Mouse (Mus musculus): ENCODE data around the gene Hikeshi. TPM values are rescaled to one million over a fixed set of nuclear protein-coding genes. Genes with fewer than 3 reads are reported as not detected.
A peak's percentile ranks its signal among the peaks of the same experiment; 100 is the strongest.

Gene Hikeshi
- polyA plus RNA-seq, 1 experiment from 2014 or later = 126 TPM

DNA sequence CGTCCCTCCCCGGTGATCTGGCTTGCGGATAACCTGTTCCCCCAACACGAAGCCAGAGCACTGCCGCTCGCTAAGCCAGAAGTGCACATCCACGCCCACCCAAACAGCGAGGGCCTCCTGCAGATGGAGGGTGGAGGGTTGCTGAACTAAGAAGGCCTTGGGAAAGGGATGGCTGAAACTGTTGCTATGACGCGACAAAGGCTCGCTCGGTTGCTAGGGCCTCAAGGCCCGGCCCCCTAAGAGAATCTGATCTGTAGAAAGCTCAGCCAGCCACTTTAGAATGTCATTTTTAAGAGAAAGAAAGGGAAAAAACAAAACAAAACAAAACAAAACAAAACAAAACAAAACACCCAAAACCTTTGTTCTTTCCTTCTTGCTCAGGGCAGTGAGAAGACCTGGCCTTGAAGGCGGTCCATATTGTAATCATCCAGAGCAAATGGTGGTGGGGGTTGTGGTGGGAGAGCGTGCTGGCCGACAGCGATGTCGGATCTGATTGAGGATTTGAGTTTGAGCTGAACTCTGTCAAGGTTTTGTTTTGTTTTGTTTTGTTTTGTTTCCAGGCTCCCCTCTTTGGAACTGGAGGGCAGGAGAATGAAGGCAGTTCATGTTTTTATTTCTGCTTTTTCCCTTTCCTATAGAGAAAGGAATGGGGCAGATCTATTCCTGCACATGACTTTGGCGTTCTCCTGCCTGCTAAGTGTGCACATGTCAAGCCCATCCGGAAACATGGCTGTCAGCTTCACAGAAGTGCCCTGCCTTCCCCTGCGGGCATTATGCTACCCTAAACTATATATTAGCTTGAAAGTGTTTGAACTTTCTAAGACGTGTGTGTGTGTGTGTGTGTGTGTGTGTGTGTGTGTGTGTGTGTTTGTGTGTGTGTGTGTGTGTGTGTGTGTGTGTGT is 37.3 kb downstream of the Hikeshi start, which contains the start of gene Ccdc81:
TSS of gene Ccdc81 (minus strand) at position 188 of the 902 bp plus-strand sequence.
- 24% methylated on average over 22 of the region's 22 CpGs for WGBS
- DNase-seq = peak; percentile 65
- Histone ChIP-seq H3K27me3 (ENCODE audit: insufficient read depth, low read length) (no peaks in the 10 kb centered on the region), H3K27ac (ENCODE audit: low read depth) (no peak within 1 kb of the TSS), H3K9ac (no peak within 1 kb of the TSS), H3K4me1 (ENCODE audit: insufficient read depth) (no peaks in the 10 kb centered on the region), H3K4me2 (peak within 1 kb of the TSS; percentile 54), H3K4me3 (ENCODE audit: low read depth, low read length) (no peak within 1 kb of the TSS), H3K9me3 (ENCODE audit: low read depth, low read length) (no peaks in the 10 kb centered on the region), H3K36me3 (ENCODE audit: insufficient read depth) (no peaks in the 10 kb centered on the region)
- peak; percentile 82 for ATAC-seq (ENCODE audit: insufficient read depth)
- no peak for TF ChIP-seq CTCF (IDR thresholded peaks at IDR 0.05; ENCODE audit: low read depth)

- 75% methylated on average over 8 of the region's 8 CpGs for WGBS
- no peak for ATAC-seq (ENCODE audit: insufficient read depth)
- H3K4me2 ChIP-seq = peak overlapping the region; percentile 54
These were observed 38.0 kb downstream of the Hikeshi start for GRCm38 (mm10) chr7:89903007-89903406.

DNA sequence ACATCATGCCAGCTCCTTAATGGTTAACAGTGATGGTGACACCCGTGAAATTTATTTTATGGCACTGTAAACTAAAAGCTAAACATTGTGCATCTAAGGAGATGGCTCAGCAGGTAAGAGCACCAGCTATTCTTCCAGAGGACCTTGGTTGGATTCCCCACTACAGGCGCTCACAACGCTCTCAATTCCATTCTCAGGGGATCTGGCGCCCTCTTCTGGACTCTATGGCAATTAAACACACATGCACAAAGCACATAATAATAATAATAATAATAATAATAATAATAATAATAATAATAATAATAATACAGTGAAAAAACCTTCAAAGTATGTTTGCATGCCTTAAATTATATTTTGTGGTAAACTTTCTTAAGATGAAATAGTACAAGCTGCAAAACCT is 49.1 kb downstream of the Hikeshi start:
- Histone ChIP-seq H3K9ac (no peak overlapping the region), H3K27ac (ENCODE audit: low read depth) (no peak overlapping the region), H3K9me3 (ENCODE audit: low read depth, low read length) (no peaks in the 10 kb centered on the region), H3K4me1 (ENCODE audit: insufficient read depth) (no peaks in the 10 kb centered on the region), H3K4me3 (ENCODE audit: low read depth, low read length) (no peak overlapping the region), H3K4me2 (no peak overlapping the region), H3K36me3 (ENCODE audit: insufficient read depth) (no peaks in the 10 kb centered on the region), H3K27me3 (ENCODE audit: insufficient read depth, low read length) (no peaks in the 10 kb centered on the region)
- ATAC-seq (ENCODE audit: insufficient read depth) (no peak), DNase-seq (peak; percentile 50)
- TF ChIP-seq CTCF (IDR thresholded peaks at IDR 0.05; ENCODE audit: low read depth) = peak; percentile 16; the same call in 1 of the 2 replicates
- WGBS = 27% methylated on average over 4 of the region's 4 CpGs

More at GRCm38 (mm10) chr7:89903007-89903406, 38.0 kb downstream of the Hikeshi start:
- no peaks in the 10 kb centered on the region for H3K36me3 ChIP-seq (ENCODE audit: insufficient read depth)
- no peak overlapping the region for H3K4me3 ChIP-seq (ENCODE audit: low read depth, low read length)
- no peaks in the 10 kb centered on the region for H3K27me3 ChIP-seq (ENCODE audit: insufficient read depth, low read length)
- H3K27ac ChIP-seq (ENCODE audit: low read depth) = no peak overlapping the region
- no peak for DNase-seq
- H3K9me3 ChIP-seq (ENCODE audit: low read depth, low read length) = no peaks in the 10 kb centered on the region
- no peak overlapping the region for H3K9ac ChIP-seq
- H3K4me1 ChIP-seq (ENCODE audit: insufficient read depth) = no peaks in the 10 kb centered on the region
- no peak for TF ChIP-seq CTCF (IDR thresholded peaks at IDR 0.05; ENCODE audit: low read depth)

DNA sequence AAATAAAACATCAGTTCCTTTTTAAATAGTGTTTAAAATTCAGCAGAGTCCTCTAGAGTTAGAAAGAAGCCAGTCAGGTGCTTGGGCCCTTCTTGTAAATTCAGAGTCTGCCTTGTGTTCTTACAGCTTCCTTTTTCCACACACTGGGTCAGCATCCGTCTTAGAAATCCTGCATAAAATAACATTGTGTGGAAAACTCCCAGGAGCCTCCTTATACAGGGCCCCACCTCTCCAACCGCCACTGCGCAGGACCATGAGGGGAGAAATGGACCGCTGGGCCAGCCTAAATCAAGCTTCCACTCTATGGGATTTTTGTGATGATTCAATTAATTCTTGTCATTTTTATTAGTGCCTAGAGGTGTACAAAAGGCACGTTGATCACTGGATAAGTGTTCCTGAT is 49.6 kb downstream of the Hikeshi start:
- H3K4me3 ChIP-seq (ENCODE audit: low read depth, low read length) = no peak overlapping the region
- H3K4me2 ChIP-seq = no peak overlapping the region
- no peaks in the 10 kb centered on the region for H3K9me3 ChIP-seq (ENCODE audit: low read depth, low read length)
- ATAC-seq (ENCODE audit: insufficient read depth) = no peak
- H3K36me3 ChIP-seq (ENCODE audit: insufficient read depth) = no peaks in the 10 kb centered on the region
- no peaks in the 10 kb centered on the region for H3K4me1 ChIP-seq (ENCODE audit: insufficient read depth)
- H3K27ac ChIP-seq (ENCODE audit: low read depth) = no peak overlapping the region
- WGBS = 78% methylated on average over 5 of the region's 5 CpGs
- no peak for TF ChIP-seq CTCF (IDR thresholded peaks at IDR 0.05; ENCODE audit: low read depth)
- DNase-seq = no peak
- no peaks in the 10 kb centered on the region for H3K27me3 ChIP-seq (ENCODE audit: insufficient read depth, low read length)
- H3K9ac ChIP-seq = no peak overlapping the region

GRCm38 (mm10) chr7:89884551-89884950 is 56.5 kb downstream of the Hikeshi start:
- no peaks in the 10 kb centered on the region for H3K9me3 ChIP-seq (ENCODE audit: low read depth, low read length)
- no peak overlapping the region for H3K4me3 ChIP-seq (ENCODE audit: low read depth, low read length)
- 54% methylated on average over 3 of the region's 3 CpGs for WGBS
- no peak overlapping the region for H3K9ac ChIP-seq
- DNase-seq (no peak), ATAC-seq (ENCODE audit: insufficient read depth) (no peak)
- H3K36me3 ChIP-seq (ENCODE audit: insufficient read depth) = no peaks in the 10 kb centered on the region
- no peak overlapping the region for H3K27ac ChIP-seq (ENCODE audit: low read depth)
- no peak for TF ChIP-seq CTCF (IDR thresholded peaks at IDR 0.05; ENCODE audit: low read depth)
- H3K27me3 ChIP-seq (ENCODE audit: insufficient read depth, low read length) = no peaks in the 10 kb centered on the region
- no peaks in the 10 kb centered on the region for H3K4me1 ChIP-seq (ENCODE audit: insufficient read depth)
- no peak overlapping the region for H3K4me2 ChIP-seq

DNA sequence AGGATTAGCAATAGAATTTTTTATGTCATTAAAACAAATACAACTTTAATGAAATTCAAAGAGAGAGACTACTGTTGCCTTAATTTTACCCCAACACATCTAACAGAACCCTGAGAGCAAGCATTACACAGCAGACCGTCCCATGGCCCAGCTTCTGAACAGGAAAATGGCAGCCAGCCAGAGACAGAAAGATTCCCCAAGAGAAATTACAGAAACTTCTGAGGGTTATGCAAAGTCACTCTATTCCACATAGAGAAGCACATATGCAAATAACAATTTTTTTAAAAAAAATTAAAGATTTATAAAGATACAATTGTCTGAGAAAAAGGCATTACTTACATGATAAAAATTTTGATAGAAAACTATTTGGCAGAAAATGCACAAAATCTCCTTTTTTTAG is 61.3 kb downstream of the Hikeshi start:
- no peak overlapping the region for H3K4me2 ChIP-seq
- no peaks in the 10 kb centered on the region for H3K36me3 ChIP-seq (ENCODE audit: insufficient read depth)
- WGBS = 41% methylated on average over 1 of the region's 1 CpGs
- ATAC-seq (ENCODE audit: insufficient read depth) = no peak
- no peaks in the 10 kb centered on the region for H3K4me1 ChIP-seq (ENCODE audit: insufficient read depth)
- peak; percentile 33 for DNase-seq
- no peaks in the 10 kb centered on the region for H3K27me3 ChIP-seq (ENCODE audit: insufficient read depth, low read length)
- H3K4me3 ChIP-seq (ENCODE audit: low read depth, low read length) = no peak overlapping the region
- H3K9ac ChIP-seq = no peak overlapping the region
- no peaks in the 10 kb centered on the region for H3K9me3 ChIP-seq (ENCODE audit: low read depth, low read length)
- no peak overlapping the region for H3K27ac ChIP-seq (ENCODE audit: low read depth)
- TF ChIP-seq CTCF (IDR thresholded peaks at IDR 0.05; ENCODE audit: low read depth) = no peak

Other genes with a start within 250 kb of the Hikeshi start
- gene Ccdc81, start 37.6 kb downstream of the Hikeshi start, polyA plus RNA-seq (2014; fragmentation: Nextera tagmentation; extraction: Ambion mirVana) = not detected in 2 replicates
- gene Eed, start 39.8 kb upstream of the Hikeshi start, polyA plus RNA-seq (2014; fragmentation: Nextera tagmentation; extraction: Ambion mirVana) = 75.5 and 78.1 TPM in 2 replicates
- gene Picalm, start 189.0 kb upstream of the Hikeshi start, polyA plus RNA-seq (2014; fragmentation: Nextera tagmentation; extraction: Ambion mirVana) = 53.6 and 59.9 TPM in 2 replicates